In the genomic region with DNA sequence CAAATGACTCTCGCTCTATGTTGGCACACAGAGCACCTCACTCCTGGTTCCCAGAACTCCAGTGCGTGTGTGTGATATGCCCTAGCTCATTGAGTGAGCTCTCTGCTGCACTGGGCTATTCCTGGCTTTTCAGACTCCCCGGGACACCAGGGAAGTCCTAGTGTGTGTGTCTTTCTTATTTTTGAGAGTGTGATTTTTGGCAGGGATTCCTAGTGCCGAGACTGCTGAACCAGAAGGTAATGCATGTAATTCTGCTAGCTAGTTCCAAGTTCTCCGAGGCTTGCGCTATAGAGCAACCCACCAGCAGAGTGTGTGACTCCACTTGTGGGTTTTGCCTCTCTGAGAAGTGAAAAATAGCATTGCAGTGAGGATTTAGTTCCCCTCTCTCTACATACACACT, we compare ENCODE assay signal across 22 mouse cellular contexts.
DNase-seq lines count a peak whose midpoint lies in the region.
"Had no signal": no experiment of that assay in that cellular context is flagged by ENCODE, and none has a peak within 500 bp of the region (broad histone marks: within the 10 kb centered on the region; RNA-seq: fewer than 3 reads in every experiment).

No protein-coding gene starts in this region.

- no peak overlapping the region for H3K27ac ChIP-seq in heart, embryonic 10.5 days
- H3K27ac ChIP-seq: forebrain, embryonic 13.5 days; hindbrain, embryonic 13.5 days; layer of hippocampus, adult 2 months; limb, embryonic 12.5 days; liver, embryonic 13.5 days had no signal

- H3K9me3 ChIP-seq in heart, embryonic 10.5 days: no peaks in the 10 kb centered on the region
- H3K9me3 ChIP-seq: forebrain, embryonic 13.5 days; hindbrain, embryonic 13.5 days; limb, embryonic 12.5 days; liver, embryonic 13.5 days had no signal

- intact Hi-C loops in left cerebral cortex, postnatal 36 days (cut with DNase I): no loop called here

- H3K36me3 ChIP-seq in heart, embryonic 10.5 days: no peaks in the 10 kb centered on the region
- H3K36me3 ChIP-seq: hindbrain, embryonic 13.5 days; limb, embryonic 12.5 days; liver, embryonic 13.5 days had no signal

- no peak overlapping the region for H3K4me3 ChIP-seq in heart, embryonic 10.5 days
- H3K4me3 ChIP-seq: forebrain, embryonic 13.5 days; hindbrain, embryonic 13.5 days; layer of hippocampus, adult 2 months; limb, embryonic 12.5 days; liver, embryonic 13.5 days had no signal

- peak; percentile 30 for DNase-seq in heart, embryonic 10.5 days (ENCODE audit: low spot score)
- no peak for DNase-seq in heart, adult 8-10 months (ENCODE audit: low spot score)
- DNase-seq in right cerebral cortex, adult 18-20 months: peak; percentile 33
- no peak for DNase-seq in right cerebral cortex, postnatal 4 days
- peak; percentile 15 to 44 for DNase-seq in left cerebral cortex, postnatal 36 days (ENCODE audit: low spot score in 2 of 2)
- DNase-seq in ovary, postnatal 10 days (ENCODE audit: low spot score): no peak
- DNase-seq in cerebellum, postnatal 10 days: no peak
- DNase-seq in spleen, postnatal 36 days (ENCODE audit: low spot score in 2 of 2): no peak
- DNase-seq: B cell, adult 2 months; cerebellum, adult 9-10 months; gastrocnemius, postnatal 10 days; kidney, adult 2 months; kidney, postnatal 14 days; layer of hippocampus, postnatal 36 days; liver, embryonic 13.5 days; lung, embryonic 14.5 days; lung, postnatal 36 days; thymus, postnatal 25 days had no signal

- peaks cover 19% of the 10 kb centered on the region for H3K4me1 ChIP-seq in heart, embryonic 10.5 days
- H3K4me1 ChIP-seq: liver, embryonic 13.5 days had no signal

- no peaks in the 10 kb centered on the region for H3K27me3 ChIP-seq in heart, embryonic 10.5 days (ENCODE audit: insufficient read depth, poor library complexity, severe bottlenecking)
- H3K27me3 ChIP-seq: forebrain, embryonic 13.5 days; liver, embryonic 13.5 days had no signal

- 70% methylated on average over 6 of the region's 6 CpGs for WGBS in heart, embryonic 10.5 days

Comparison
In these comparisons a context has a peak if more than half of its experiments do, and no peak if none do; other contexts are left out.
1. DNase-seq: peak in heart, embryonic 10.5 days (single experiment), right cerebral cortex, adult 18-20 months (single experiment) and left cerebral cortex, postnatal 36 days (2 of 2); none in heart, adult 8-10 months (single experiment), right cerebral cortex, postnatal 4 days (single experiment), ovary, postnatal 10 days (single experiment), cerebellum, postnatal 10 days (0 of 2) and spleen, postnatal 36 days (0 of 2).